Mouse (Mus musculus) small intestine, adult 2 months (tissue): ENCODE results near the gene Smurf2.

Experiments used
- CTCF ChIP-seq: fragments of 200-500 bp; IDR thresholded peaks from 2 replicates; pipeline ENCODE4 v1.5.1; 2012; ENCODE audit warnings: low read depth, mild to moderate bottlenecking, control low read depth, inconsistent platforms, low read length, moderate library complexity, mixed read lengths; ENCODE audit not compliant: insufficient replicate concordance, insufficient read length; ENCODE audit errors: extremely low read depth
- POLR2A ChIP-seq: fragments of 200-500 bp; IDR thresholded peaks from 2 replicates; pipeline ENCODE4 v1.6.1; 2012; ENCODE audit warnings: low read depth, mild to moderate bottlenecking, control low read depth, inconsistent platforms, low read length, moderate library complexity

DNA sequence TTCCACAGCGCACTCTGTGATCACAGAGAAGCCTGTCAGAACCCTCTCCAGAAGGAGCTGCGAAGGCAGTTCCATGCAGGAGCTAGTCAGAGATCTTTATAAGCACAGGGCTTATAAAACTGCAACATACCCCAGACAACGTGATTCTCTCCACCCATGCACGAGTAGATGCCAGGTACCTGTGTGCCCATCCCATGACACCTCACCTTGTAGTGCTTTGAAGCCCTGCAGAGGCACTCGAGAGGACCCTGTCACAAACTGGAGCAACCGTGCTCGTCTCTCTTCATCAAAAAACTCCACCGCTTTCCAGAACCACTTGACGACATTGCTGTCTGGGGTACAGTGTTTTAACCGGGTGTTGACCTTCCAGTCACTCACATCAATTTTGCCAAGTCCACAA, 96.1 kb downstream of the Smurf2 start:
- TF ChIP-seq CTCF (no peak), POLR2A (no peak)
